Mouse (Mus musculus): ENCODE data around the gene Ctsa.

Gene Ctsa

GRCm38 (mm10) chr2:164804533-164805331, 27.9 kb upstream of the Ctsa start, which contains the start of the genes Acot8 and Zswim3:
Gene Acot8 (minus strand): TSS chr2:164804882.
Gene Zswim3 (plus strand): TSS chr2:164805098.
- in situ Hi-C loops (cut with MseI, MboI): no loop called here

- in situ Hi-C loops (cut with MseI, MboI): no loop called here
Measured at GRCm38 (mm10) chr2:164805332-164805718, 27.3 kb upstream of the Ctsa start.

GRCm38 (mm10) chr2:164806614-164807013, 26.1 kb upstream of the Ctsa start:
- in situ Hi-C loops (cut with MseI, MboI): no loop called here

GRCm38 (mm10) chr2:164813557-164813956, 19.1 kb upstream of the Ctsa start:
- in situ Hi-C loops (cut with MseI, MboI): no loop called here

- in situ Hi-C loops (cut with MseI, MboI): no loop called here
Measured at GRCm38 (mm10) chr2:164815348-164815747, 17.3 kb upstream of the Ctsa start.

- in situ Hi-C loops (cut with MseI, MboI): no loop called here
Measured at GRCm38 (mm10) chr2:164815821-164816220, 16.9 kb upstream of the Ctsa start.

GRCm38 (mm10) chr2:164817206-164817605, 15.5 kb upstream of the Ctsa start:
- in situ Hi-C loops (cut with MseI, MboI): no loop called here

GRCm38 (mm10) chr2:164817703-164818102, 15.0 kb upstream of the Ctsa start:
- in situ Hi-C loops (cut with MseI, MboI): no loop called here

- in situ Hi-C loops (cut with MseI, MboI): no loop called here
Measured at GRCm38 (mm10) chr2:164821060-164821459, 11.6 kb upstream of the Ctsa start.

GRCm38 (mm10) chr2:164822636-164823165, 10.0 kb upstream of the Ctsa start, which contains the start of gene Zswim1:
Gene Zswim1 (plus strand): TSS chr2:164822686.
- in situ Hi-C loops (cut with MseI, MboI): no loop called here

GRCm38 (mm10) chr2:164823181-164823585, 9.5 kb upstream of the Ctsa start:
- in situ Hi-C loops (cut with MseI, MboI): no loop called here

GRCm38 (mm10) chr2:164823969-164824368, 8.7 kb upstream of the Ctsa start:
- in situ Hi-C loops (cut with MseI, MboI): no loop called here

GRCm38 (mm10) chr2:164825521-164825920, 7.2 kb upstream of the Ctsa start:
- in situ Hi-C loops (cut with MseI, MboI): no loop called here

GRCm38 (mm10) chr2:164827146-164827850, 5.4 kb upstream of the Ctsa start:
- in situ Hi-C loops (cut with MseI, MboI): no loop called here

- in situ Hi-C loops (cut with MseI, MboI): no loop called here
Measured at GRCm38 (mm10) chr2:164828437-164828836, 4.2 kb upstream of the Ctsa start, which contains the start of gene Spata25. Gene Spata25 (minus strand): TSS chr2:164828537.

- in situ Hi-C loops (cut with MseI, MboI): no loop called here
Measured at GRCm38 (mm10) chr2:164829090-164829489, 3.6 kb upstream of the Ctsa start.

- in situ Hi-C loops (cut with MseI, MboI): no loop called here
Measured at GRCm38 (mm10) chr2:164831029-164831428, 1.6 kb upstream of the Ctsa start.

GRCm38 (mm10) chr2:164832032-164832747, 483 bp upstream of the Ctsa start:
- in situ Hi-C loops (cut with MseI, MboI): no loop called here

- in situ Hi-C loops (cut with MseI, MboI): no loop called here
Measured at GRCm38 (mm10) chr2:164833314-164833959, 764 bp downstream of the Ctsa start, which contains the start of gene Neurl2. Gene Neurl2 (minus strand): TSS chr2:164833456.

GRCm38 (mm10) chr2:164834531-164834930, 1.9 kb downstream of the Ctsa start:
- in situ Hi-C loops (cut with MseI, MboI): no loop called here

- in situ Hi-C loops (cut with MseI, MboI): no loop called here
Measured at GRCm38 (mm10) chr2:164835164-164835563, 2.5 kb downstream of the Ctsa start.

Data from mouse trophoblast stem cell (cell line).